Mouse (Mus musculus) frontal cortex, adult 2 months (tissue): ENCODE results near the gene Ero1lb. TPM values are rescaled to one million over a fixed set of nuclear protein-coding genes. Genes with fewer than 3 reads are reported as not detected.
"Not testable (repeated sequence)": the region's sequence is repeated elsewhere in the genome, so short reads cannot be mapped to it uniquely, and the experiment has no call there.

ENCODE experiments used
- DNase-seq, 2 experiments: peaks; one replicate each; pipeline ENCODE4 v3.0.0; 2022; ENCODE audit warnings: low spot score in 1 of 2; ENCODE audit errors: extremely low spot score in 1 of 2
- polyA plus RNA-seq: library from polyadenylated mRNA; depleted of rRNA; stranded (reverse); fragments of >200 nt; gene quantifications from 2 replicates; pipeline ENCODE4 v1.2.3, GENCODE M21; 2012

The Ero1lb gene
- polyA plus RNA-seq, 1 experiment: 11.6 TPM

GRCm38 (mm10) chr13:12569741-12570140 lies 4.1 kb downstream of the Ero1lb start:
- DNase-seq: no peak

- no peak for DNase-seq
Observed at GRCm38 (mm10) chr13:12574979-12575536, 9.4 kb downstream of the Ero1lb start.

GRCm38 (mm10) chr13:12578145-12578544 lies 12.5 kb downstream of the Ero1lb start:
- no peak for DNase-seq

- DNase-seq: peak in 1 of 2 experiments; percentile 76
Observed at GRCm38 (mm10) chr13:12589003-12589402, 23.3 kb downstream of the Ero1lb start.

- not testable (repeated sequence) for DNase-seq
Observed at GRCm38 (mm10) chr13:12597075-12597474, 31.4 kb downstream of the Ero1lb start.

- DNase-seq: not testable (repeated sequence)
Observed at GRCm38 (mm10) chr13:12610206-12610605, 44.5 kb downstream of the Ero1lb start.

GRCm38 (mm10) chr13:12614026-12614425 lies 48.4 kb downstream of the Ero1lb start:
- not testable (repeated sequence) for DNase-seq

- not testable (repeated sequence) for DNase-seq
Observed at GRCm38 (mm10) chr13:12614591-12614990, 48.9 kb downstream of the Ero1lb start.

- not testable (repeated sequence) for DNase-seq
Observed at GRCm38 (mm10) chr13:12615014-12615413, 49.3 kb downstream of the Ero1lb start.

GRCm38 (mm10) chr13:12616489-12616888 lies 50.8 kb downstream of the Ero1lb start:
- DNase-seq: not testable (repeated sequence)

GRCm38 (mm10) chr13:12619808-12620207 lies 54.1 kb downstream of the Ero1lb start:
- DNase-seq: not testable (repeated sequence)

GRCm38 (mm10) chr13:12626061-12626460 lies 60.4 kb downstream of the Ero1lb start:
- DNase-seq: not testable (repeated sequence)

GRCm38 (mm10) chr13:12627746-12628145 lies 62.1 kb downstream of the Ero1lb start:
- DNase-seq: not testable (repeated sequence)

- DNase-seq: not testable (repeated sequence)
Observed at GRCm38 (mm10) chr13:12628181-12628580, 62.5 kb downstream of the Ero1lb start.

GRCm38 (mm10) chr13:12630252-12630651 lies 64.6 kb downstream of the Ero1lb start:
- not testable (repeated sequence) for DNase-seq

- not testable (repeated sequence) for DNase-seq
Observed at GRCm38 (mm10) chr13:12634941-12635588, 69.4 kb downstream of the Ero1lb start.

GRCm38 (mm10) chr13:12642795-12643194 lies 77.1 kb downstream of the Ero1lb start:
- DNase-seq: not testable (repeated sequence)

- DNase-seq: not testable (repeated sequence)
Observed at GRCm38 (mm10) chr13:12646676-12647075, 81.0 kb downstream of the Ero1lb start.

- DNase-seq: peak; percentile 17 to 74
Observed at GRCm38 (mm10) chr13:12650020-12650876, 84.6 kb downstream of the Ero1lb start.

GRCm38 (mm10) chr13:12650877-12651176 lies 85.2 kb downstream of the Ero1lb start:
- DNase-seq: peak; percentile 31 to 65
